Mouse (Mus musculus) embryonic facial prominence, embryonic 12.5 days (tissue): ENCODE measurements around the gene Glyatl3. TPM values are rescaled to one million over a fixed set of nuclear protein-coding genes. Genes with fewer than 3 reads are reported as not detected.
A peak's percentile ranks its signal among the peaks of the same experiment; 100 is the strongest.

ENCODE experiments used
- ATAC-seq: fragments of 200-750 bp; cut with Nextera tagmentation; 2 replicates; pipeline ENCODE4 v1.8.0; 2017; ENCODE audit not compliant: insufficient number of reproducible peaks, insufficient read depth, low FRiP score, low TSS enrichment
- H3K27ac ChIP-seq: fragments of 300-500 bp; sonication (generic); 2 replicates; pipeline ENCODE4 v1.5.1; 2016; ENCODE audit warnings: mild to moderate bottlenecking
- H3K27me3 ChIP-seq: fragments of 300-500 bp; sonication (generic); 2 replicates; pipeline ENCODE4 v1.6.1; 2016; ENCODE audit warnings: mild to moderate bottlenecking, moderate library complexity
- H3K36me3 ChIP-seq: fragments of 300-500 bp; sonication (generic); 2 replicates; pipeline ENCODE4 v1.6.1; 2016; ENCODE audit warnings: mild to moderate bottlenecking
- H3K4me1 ChIP-seq: fragments of 300-500 bp; sonication (generic); 2 replicates; pipeline ENCODE4 v1.6.1; 2016
- H3K4me2 ChIP-seq: fragments of 300-500 bp; sonication (generic); replicated peaks from 2 replicates; pipeline ENCODE4 v1.6.1; 2016; ENCODE audit warnings: mild to moderate bottlenecking, moderate library complexity
- H3K4me3 ChIP-seq: fragments of 300-500 bp; sonication (generic); 2 replicates; pipeline ENCODE4 v1.5.1; 2016; ENCODE audit warnings: mild to moderate bottlenecking
- H3K9ac ChIP-seq: fragments of 300-500 bp; sonication (generic); 2 replicates; pipeline ENCODE4 v1.6.1; 2016; ENCODE audit warnings: mild to moderate bottlenecking, moderate library complexity
- H3K9me3 ChIP-seq: fragments of 300-500 bp; sonication (generic); 2 replicates; pipeline ENCODE4 v1.6.1; 2016; ENCODE audit warnings: mild to moderate bottlenecking, moderate library complexity
- WGBS: fragments of 180-500 bp; shearing (Covaris S2); methylation state at CpG from one replicate; pipeline ENCODE4 v1.1.7; 2016; 5-methylcytosine and 5-hydroxymethylcytosine counted together
- polyA plus RNA-seq: library from polyadenylated mRNA; unstranded; fragments of >200 nt; fragmentation: Nextera tagmentation; extraction: Ambion mirVana; gene quantifications from 2 replicates; pipeline ENCODE4 v1.2.1, GENCODE M21; 2016

The Glyatl3 gene
- polyA plus RNA-seq, result 0.23 and 0.38 TPM in 2 replicates

GRCm38 (mm10) chr17:40914250-40914649, at the start of gene Glyatl3:
Glyatl3 (minus strand) TSS chr17:40914350.
- no peaks in the 10 kb centered on the region for H3K36me3 ChIP-seq
- no peaks in the 10 kb centered on the region for H3K27me3 ChIP-seq
- H3K27ac ChIP-seq, result no peak within 1 kb of the TSS
- no peak within 1 kb of the TSS for H3K4me3 ChIP-seq
- H3K4me2 ChIP-seq, result no peak within 1 kb of the TSS
- no peak within 1 kb of the TSS for H3K9ac ChIP-seq
- 93% methylated on average over 2 of the region's 2 CpGs for WGBS
- H3K9me3 ChIP-seq, result no peaks in the 10 kb centered on the region
- ATAC-seq, result no peak
- H3K4me1 ChIP-seq, result no peaks in the 10 kb centered on the region

- no peak overlapping the region for H3K9ac ChIP-seq
- no peak overlapping the region for H3K4me3 ChIP-seq
- no peak overlapping the region for H3K4me2 ChIP-seq
- H3K36me3 ChIP-seq, result peaks cover 31% of the 10 kb centered on the region
- no peak overlapping the region for H3K27ac ChIP-seq
- H3K4me1 ChIP-seq, result no peaks in the 10 kb centered on the region
- H3K27me3 ChIP-seq, result no peaks in the 10 kb centered on the region
- no peak for ATAC-seq
- 87% methylated on average over 3 of the region's 3 CpGs for WGBS
- H3K9me3 ChIP-seq, result no peaks in the 10 kb centered on the region
These were observed 34.4 kb upstream of the Glyatl3 start for GRCm38 (mm10) chr17:40948518-40948917.

GRCm38 (mm10) chr17:40934420-40935231, 20.5 kb upstream of the Glyatl3 start, which contains the start of the genes Mut and Cenpq:
Mut (plus strand) TSS chr17:40934685.
Cenpq (minus strand) TSS chr17:40935047.
- WGBS, result under 1% methylated on average over 50 of the region's 50 CpGs
- peak within 1 kb of the TSS; percentile 62 for H3K4me2 ChIP-seq
- peaks cover 3% of the 10 kb centered on the region; the same call in 1 of the 2 replicates for H3K4me1 ChIP-seq
- H3K27me3 ChIP-seq, result no peaks in the 10 kb centered on the region
- H3K4me3 ChIP-seq, result peak within 1 kb of the TSS; percentile 68
- peak; percentile 99 for ATAC-seq
- H3K9me3 ChIP-seq, result no peaks in the 10 kb centered on the region
- peak within 1 kb of the TSS; percentile 61 for H3K9ac ChIP-seq
- H3K36me3 ChIP-seq, result peaks cover 13% of the 10 kb centered on the region
- peak within 1 kb of the TSS; percentile 93 for H3K27ac ChIP-seq

GRCm38 (mm10) chr17:40933985-40934384, 19.8 kb upstream of the Glyatl3 start:
- peaks cover 14% of the 10 kb centered on the region for H3K36me3 ChIP-seq
- WGBS, result under 1% methylated on average over 14 of the region's 14 CpGs
- no peaks in the 10 kb centered on the region for H3K27me3 ChIP-seq
- no peaks in the 10 kb centered on the region for H3K9me3 ChIP-seq
- H3K27ac ChIP-seq, result peak overlapping the region; percentile 93; the same call in 1 of the 2 replicates
- 0 out of 2 replicates have a peak, but pooled peaks have one; percentile 24 for ATAC-seq
- peak overlapping the region; percentile 61 for H3K9ac ChIP-seq
- peak overlapping the region; percentile 62 for H3K4me2 ChIP-seq
- peak overlapping the region; percentile 68 for H3K4me3 ChIP-seq
- peaks cover 3% of the 10 kb centered on the region; the same call in 1 of the 2 replicates for H3K4me1 ChIP-seq

GRCm38 (mm10) chr17:40915499-40915898, 1.3 kb upstream of the Glyatl3 start:
- Histone ChIP-seq H3K4me1 (no peaks in the 10 kb centered on the region), H3K27ac (no peak overlapping the region), H3K4me3 (no peak overlapping the region), H3K4me2 (no peak overlapping the region), H3K9ac (no peak overlapping the region), H3K9me3 (no peaks in the 10 kb centered on the region), H3K36me3 (no peaks in the 10 kb centered on the region), H3K27me3 (no peaks in the 10 kb centered on the region)
- 88% methylated on average over 2 of the region's 2 CpGs for WGBS
- no peak for ATAC-seq

GRCm38 (mm10) chr17:40904721-40905154, 9.4 kb downstream of the Glyatl3 start:
- 8% methylated on average over 13 of the region's 14 CpGs for WGBS
- Histone ChIP-seq H3K9me3 (no peaks in the 10 kb centered on the region), H3K4me1 (peaks cover 9% of the 10 kb centered on the region; the same call in 1 of the 2 replicates), H3K4me3 (no peak overlapping the region), H3K27me3 (no peaks in the 10 kb centered on the region), H3K27ac (no peak overlapping the region), H3K36me3 (no peaks in the 10 kb centered on the region), H3K4me2 (peak overlapping the region; percentile 42), H3K9ac (no peak overlapping the region)
- ATAC-seq, result no peak

- H3K4me3 ChIP-seq, result no peak overlapping the region
- H3K9me3 ChIP-seq, result no peaks in the 10 kb centered on the region
- no peak for ATAC-seq
- H3K9ac ChIP-seq, result no peak overlapping the region
- H3K4me2 ChIP-seq, result peak overlapping the region; percentile 42
- H3K27ac ChIP-seq, result no peak overlapping the region
- 8% methylated on average over 11 of the region's 11 CpGs for WGBS
- H3K36me3 ChIP-seq, result no peaks in the 10 kb centered on the region
- no peaks in the 10 kb centered on the region for H3K27me3 ChIP-seq
- H3K4me1 ChIP-seq, result peaks cover 9% of the 10 kb centered on the region; the same call in 1 of the 2 replicates
These were observed 10.0 kb downstream of the Glyatl3 start for GRCm38 (mm10) chr17:40904056-40904597.

- H3K9ac ChIP-seq, result no peak overlapping the region
- no peak overlapping the region for H3K27ac ChIP-seq
- H3K4me1 ChIP-seq, result peaks cover 9% of the 10 kb centered on the region; the same call in 1 of the 2 replicates
These were observed 10.8 kb downstream of the Glyatl3 start for GRCm38 (mm10) chr17:40903345-40903744.

GRCm38 (mm10) chr17:40899783-40900363, 14.3 kb downstream of the Glyatl3 start:
- H3K4me3 ChIP-seq, result no peak overlapping the region
- H3K27me3 ChIP-seq, result no peaks in the 10 kb centered on the region
- no peak overlapping the region for H3K4me2 ChIP-seq
- peaks cover 9% of the 10 kb centered on the region; the same call in 1 of the 2 replicates for H3K4me1 ChIP-seq
- no peaks in the 10 kb centered on the region for H3K9me3 ChIP-seq
- ATAC-seq, result no peak
- WGBS, result 26% methylated on average over 4 of the region's 4 CpGs
- no peak overlapping the region for H3K27ac ChIP-seq
- H3K36me3 ChIP-seq, result no peaks in the 10 kb centered on the region
- no peak overlapping the region for H3K9ac ChIP-seq

More at GRCm38 (mm10) chr17:40903345-40903744, 10.8 kb downstream of the Glyatl3 start:
- Histone ChIP-seq H3K27me3 (no peaks in the 10 kb centered on the region), H3K4me2 (no peak overlapping the region), H3K4me3 (no peak overlapping the region), H3K9me3 (no peaks in the 10 kb centered on the region), H3K36me3 (no peaks in the 10 kb centered on the region)
- WGBS, result 74% methylated on average over 4 of the region's 4 CpGs
- ATAC-seq, result no peak

GRCm38 (mm10) chr17:40896863-40897262, 17.3 kb downstream of the Glyatl3 start:
- no peak overlapping the region for H3K4me2 ChIP-seq
- H3K27ac ChIP-seq, result no peak overlapping the region
- H3K9me3 ChIP-seq, result no peaks in the 10 kb centered on the region
- ATAC-seq, result no peak
- no peaks in the 10 kb centered on the region for H3K4me1 ChIP-seq
- no peaks in the 10 kb centered on the region for H3K27me3 ChIP-seq
- H3K9ac ChIP-seq, result no peak overlapping the region
- H3K4me3 ChIP-seq, result no peak overlapping the region
- no peaks in the 10 kb centered on the region for H3K36me3 ChIP-seq
- WGBS, result 80% methylated on average over 1 of the region's 1 CpGs

- Histone ChIP-seq H3K4me1 (no peaks in the 10 kb centered on the region), H3K27ac (no peak overlapping the region), H3K9me3 (no peaks in the 10 kb centered on the region), H3K4me2 (no peak overlapping the region), H3K4me3 (no peak overlapping the region), H3K27me3 (no peaks in the 10 kb centered on the region), H3K36me3 (no peaks in the 10 kb centered on the region), H3K9ac (no peak overlapping the region)
- ATAC-seq, result no peak
- WGBS, result 77% methylated on average over 4 of the region's 4 CpGs
These were observed 26.2 kb downstream of the Glyatl3 start for GRCm38 (mm10) chr17:40887849-40888536.
